Mouse (Mus musculus): ENCODE data around the gene Sftpd. TPM values are rescaled to one million over a fixed set of nuclear protein-coding genes. Genes with fewer than 3 reads are reported as not detected.

The Sftpd gene
- total RNA-seq, 2 experiments from 2014 or later = not detected

Other genes with a start within 250 kb of the Sftpd start
- gene Tspan14, start 218.3 kb downstream of the Sftpd start, total RNA-seq (2021) = 10 to 100 TPM; 29.0 to 29.4 TPM
- 10 to 100 TPM in 1 of 2 experiments, 1 to 10 TPM in 1; 9.2 to 16.2 TPM for gene Fam213a, start 171.4 kb downstream of the Sftpd start, total RNA-seq (2021)
- not detected for gene Dydc2, start 115.9 kb downstream of the Sftpd start, total RNA-seq (2021)
- not detected for gene Dydc1, start 112.2 kb downstream of the Sftpd start, total RNA-seq (2021)
- 1 to 10 TPM in 1 of 2 experiments, under 1 TPM in 1; 0.66 to 3.2 TPM for gene Mat1a, start 80.1 kb downstream of the Sftpd start, total RNA-seq (2021)
- under 1 TPM in 1 of 2 experiments, not detected in 1; 0.10 TPM for gene Sftpa1, start 53.4 kb downstream of the Sftpd start, total RNA-seq (2021)
- under 1 TPM in 1 of 2 experiments, not detected in 1; 0.80 TPM for gene Mbl1, start 33.7 kb downstream of the Sftpd start, total RNA-seq (2021)
- not detected for gene Gm2832, start 93.7 kb upstream of the Sftpd start, total RNA-seq (2021)
- gene Gm5798, start 163.5 kb upstream of the Sftpd start, total RNA-seq (2021) = not detected
- gene Gm7945, start 201.2 kb upstream of the Sftpd start, total RNA-seq (2021) = not detected
- gene Gm6482, start 223.1 kb upstream of the Sftpd start, total RNA-seq (2021) = not detected

Measured in gastrocnemius, postnatal 4 days (tissue).